Mouse (Mus musculus) left cerebral cortex, postnatal 4 days (tissue): ENCODE results near the gene Lamtor2. TPM values are rescaled to one million over a fixed set of nuclear protein-coding genes. Genes with fewer than 3 reads are reported as not detected.
A peak's percentile ranks its signal among the peaks of the same experiment; 100 is the strongest.

ENCODE experiments used
- DNase-seq: peaks from one replicate; pipeline ENCODE4 v3.0.0-alpha.2; 2022
- intact Hi-C: fragments of 180-260 bp; cut with DNase I; formaldehyde crosslinking; loops from one replicate; pipeline ENCODE4 v1.15.1; 2025
- total RNA-seq, 2 experiments: library from RNA; stranded (reverse); gene quantifications; 2 replicates each; pipeline ENCODE4 v1.2.3; 2021

The Lamtor2 gene
- total RNA-seq, 2 experiments from 2014 or later = 106 to 120 TPM

GRCm38 (mm10) chr3:88569093-88569492 is 16.2 kb upstream of the Lamtor2 start:
- intact Hi-C loops = no loop called here
- DNase-seq = no peak

GRCm38 (mm10) chr3:88568615-88569014 is 15.7 kb upstream of the Lamtor2 start:
- DNase-seq = no peak
- intact Hi-C loops = no loop called here

GRCm38 (mm10) chr3:88567892-88568291 is 15.0 kb upstream of the Lamtor2 start:
- DNase-seq = no peak
- intact Hi-C loops = no loop called here

GRCm38 (mm10) chr3:88566536-88567061 is 13.7 kb upstream of the Lamtor2 start:
- intact Hi-C loops = no loop called here
- DNase-seq = no peak

- DNase-seq = no peak
- intact Hi-C loops = no loop called here
Observed at GRCm38 (mm10) chr3:88566116-88566515, 13.2 kb upstream of the Lamtor2 start.

GRCm38 (mm10) chr3:88563966-88564365 is 11.1 kb upstream of the Lamtor2 start:
- intact Hi-C loops = no loop called here
- DNase-seq = no peak

- DNase-seq = no peak
- intact Hi-C loops = no loop called here
Observed at GRCm38 (mm10) chr3:88563442-88563841, 10.6 kb upstream of the Lamtor2 start.

GRCm38 (mm10) chr3:88561989-88562388 is 9.1 kb upstream of the Lamtor2 start:
- intact Hi-C loops = no loop called here
- no peak for DNase-seq

- intact Hi-C loops = no loop called here
- DNase-seq = no peak
Observed at GRCm38 (mm10) chr3:88559596-88559995, 6.7 kb upstream of the Lamtor2 start.

- DNase-seq = no peak
- intact Hi-C loops = no loop called here
Observed at GRCm38 (mm10) chr3:88556616-88557015, 3.7 kb upstream of the Lamtor2 start.

GRCm38 (mm10) chr3:88555731-88556130 is 2.9 kb upstream of the Lamtor2 start:
- intact Hi-C loops = no loop called here
- DNase-seq = no peak

- no peak for DNase-seq
- intact Hi-C loops = no loop called here
Observed at GRCm38 (mm10) chr3:88555069-88555605, 2.3 kb upstream of the Lamtor2 start.

- peak; percentile 72 for DNase-seq
- intact Hi-C loops = no loop called here
Observed at GRCm38 (mm10) chr3:88553880-88554586, 1.2 kb upstream of the Lamtor2 start.

GRCm38 (mm10) chr3:88553525-88553879 is 628 bp upstream of the Lamtor2 start, which contains the start of gene Ubqln4:
Ubqln4 (plus strand) TSS chr3:88553758.
- DNase-seq = peak; percentile 94
- intact Hi-C loops = no loop called here

GRCm38 (mm10) chr3:88552082-88552645 is 710 bp downstream of the Lamtor2 start:
- DNase-seq = no peak
- intact Hi-C loops = no loop called here

GRCm38 (mm10) chr3:88551586-88551985 is 1.3 kb downstream of the Lamtor2 start:
- intact Hi-C loops = no loop called here
- DNase-seq = no peak

- DNase-seq = no peak
- intact Hi-C loops = no loop called here
Observed at GRCm38 (mm10) chr3:88548180-88548917, 4.5 kb downstream of the Lamtor2 start, which contains the start of gene Rab25. Rab25 (minus strand) TSS chr3:88548300.

GRCm38 (mm10) chr3:88546674-88547418 is 6.0 kb downstream of the Lamtor2 start:
- intact Hi-C loops = no loop called here

GRCm38 (mm10) chr3:88544955-88545591 is 7.8 kb downstream of the Lamtor2 start:
- DNase-seq = no peak

More at GRCm38 (mm10) chr3:88546674-88547418, 6.0 kb downstream of the Lamtor2 start:
- DNase-seq = no peak

GRCm38 (mm10) chr3:88544514-88544913 is 8.4 kb downstream of the Lamtor2 start:
- no peak for DNase-seq
- intact Hi-C loops = no loop called here

More at GRCm38 (mm10) chr3:88544955-88545591, 7.8 kb downstream of the Lamtor2 start:
- intact Hi-C loops = no loop called here
